Mouse (Mus musculus): Measurements from ENCODE around the gene Krtap4-16.
"Not testable (repeated sequence)": the region's sequence is repeated elsewhere in the genome, so short reads cannot be mapped to it uniquely, and the experiment has no call there.

Krtap4-16 gene

DNA sequence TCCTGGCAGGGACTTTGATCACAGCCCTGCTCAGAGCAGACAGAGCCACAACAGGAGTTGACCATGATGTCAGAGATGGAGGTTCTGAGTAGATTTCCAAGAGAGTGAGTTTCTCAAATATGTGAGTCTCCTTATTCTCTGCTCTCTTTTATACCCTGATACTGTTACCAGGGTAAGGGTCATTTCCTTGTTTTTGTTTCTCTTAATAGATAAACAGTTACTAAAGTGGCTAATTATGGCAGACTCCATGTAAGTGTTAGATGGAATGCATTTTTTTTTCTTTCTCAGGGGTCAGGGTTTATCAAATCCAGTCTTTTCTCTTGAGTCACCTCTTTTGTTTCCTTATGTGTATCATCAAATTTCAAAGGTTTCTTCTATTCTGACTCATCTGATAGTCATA lies at the start of gene Krtap4-16:
Gene Krtap4-16 (minus strand): TSS at position 101 of the 400 bp plus-strand sequence.
- no peak for DNase-seq

DNA sequence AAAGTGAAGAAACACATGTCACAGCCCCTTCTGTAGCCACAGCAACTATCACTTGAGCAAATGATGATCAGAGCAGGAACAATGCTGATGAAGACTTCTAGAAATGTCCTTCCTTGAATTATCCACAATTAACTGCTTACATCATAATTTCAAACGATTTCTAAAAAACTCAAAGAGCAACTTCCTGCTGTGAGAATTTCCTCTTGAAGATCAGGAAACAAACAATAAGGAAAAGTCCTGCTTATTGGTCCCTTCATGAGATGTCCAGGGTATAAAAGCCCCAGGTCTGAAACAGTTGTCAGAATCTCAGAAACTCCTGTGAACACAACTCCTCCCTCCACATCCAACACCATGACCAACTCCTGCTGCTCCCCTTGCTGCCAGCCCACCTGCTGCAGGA lies 27.5 kb upstream of the Krtap4-16 start, which contains the start of gene Gm11567:
Gene Gm11567 (plus strand): TSS at position 301 of the 400 bp plus-strand sequence.
- DNase-seq, result not testable (repeated sequence)

DNA sequence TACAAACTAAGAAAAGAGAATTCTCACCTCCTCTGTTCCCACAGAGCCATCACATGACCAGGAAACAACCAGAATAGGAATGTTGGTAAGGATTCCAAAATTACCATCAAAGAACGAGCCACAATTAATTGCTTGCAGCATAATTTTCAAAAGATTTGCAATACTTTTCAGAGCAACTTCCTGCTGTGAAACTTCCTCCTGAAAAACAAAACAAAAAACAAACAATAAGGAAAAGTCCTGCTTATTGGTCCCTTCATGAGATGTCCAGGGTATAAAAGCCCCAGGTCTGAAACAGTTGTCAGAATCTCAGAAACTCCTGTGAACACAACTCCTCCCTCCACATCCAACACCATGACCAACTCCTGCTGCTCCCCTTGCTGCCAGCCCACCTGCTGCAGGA lies 21.7 kb upstream of the Krtap4-16 start, which contains the start of gene Krtap9-1:
Gene Krtap9-1 (plus strand): TSS at position 301 of the 400 bp plus-strand sequence.
- DNase-seq, result not testable (repeated sequence)

DNA sequence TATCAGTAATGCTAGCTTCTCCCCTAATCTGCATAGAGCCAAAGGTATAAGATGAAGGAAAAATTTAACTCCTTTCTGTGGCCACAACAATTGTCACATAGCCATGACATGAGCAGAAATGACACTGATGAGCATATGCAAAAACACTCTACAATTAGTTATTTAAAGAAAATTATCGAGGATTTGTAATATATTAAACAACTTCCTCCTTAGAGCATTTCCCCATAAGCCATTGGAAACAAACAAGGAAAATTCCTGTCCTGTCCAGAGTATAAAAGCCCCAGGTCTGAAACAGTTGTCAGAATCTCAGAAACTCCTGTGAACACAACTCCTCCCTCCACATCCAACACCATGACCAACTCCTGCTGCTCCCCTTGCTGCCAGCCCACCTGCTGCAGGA lies 12.8 kb upstream of the Krtap4-16 start, which contains the start of gene Gm11559:
Gene Gm11559 (plus strand): TSS at position 301 of the 400 bp plus-strand sequence.
- DNase-seq, result not testable (repeated sequence)

DNA sequence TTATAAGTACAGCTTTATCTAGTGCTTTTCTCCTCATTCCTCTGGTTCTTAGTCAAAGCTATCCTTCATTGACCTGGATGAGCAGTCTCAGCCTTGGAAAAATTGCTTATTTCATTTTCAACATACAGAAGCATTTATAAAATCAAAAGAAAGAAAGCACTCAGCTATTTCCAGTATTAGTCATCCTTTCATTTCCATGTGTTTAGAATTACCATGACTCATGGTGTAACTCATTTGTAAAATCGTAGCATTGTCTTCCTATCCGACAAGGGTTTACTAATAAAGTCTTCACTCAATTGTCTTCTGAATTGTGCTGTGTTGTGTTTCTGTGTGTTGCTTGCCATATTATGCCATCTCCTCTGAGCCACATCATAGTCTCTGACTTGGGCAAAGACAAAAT lies 7.4 kb upstream of the Krtap4-16 start:
- no peak for DNase-seq

DNA sequence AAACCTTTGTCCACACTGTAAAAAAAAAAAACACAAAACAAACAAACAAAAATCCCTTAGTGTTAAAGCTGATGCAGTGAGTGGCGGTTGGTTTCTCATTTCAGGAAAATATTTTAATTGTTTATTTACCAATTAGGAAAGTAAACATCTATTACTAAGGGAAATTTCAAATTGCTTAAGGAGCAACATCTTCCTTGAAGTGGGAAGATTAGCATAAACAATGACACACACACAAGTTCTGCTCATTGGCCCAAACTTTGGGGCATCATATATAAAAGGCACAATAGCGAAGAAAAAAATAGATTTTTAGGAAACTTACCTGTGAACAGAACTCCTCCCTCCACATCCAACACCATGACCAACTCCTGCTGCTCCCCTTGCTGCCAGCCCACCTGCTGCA lies 6.2 kb upstream of the Krtap4-16 start, which contains the start of gene Gm11568:
Gene Gm11568 (plus strand): TSS at position 301 of the 400 bp plus-strand sequence.
- DNase-seq, result no peak

DNA sequence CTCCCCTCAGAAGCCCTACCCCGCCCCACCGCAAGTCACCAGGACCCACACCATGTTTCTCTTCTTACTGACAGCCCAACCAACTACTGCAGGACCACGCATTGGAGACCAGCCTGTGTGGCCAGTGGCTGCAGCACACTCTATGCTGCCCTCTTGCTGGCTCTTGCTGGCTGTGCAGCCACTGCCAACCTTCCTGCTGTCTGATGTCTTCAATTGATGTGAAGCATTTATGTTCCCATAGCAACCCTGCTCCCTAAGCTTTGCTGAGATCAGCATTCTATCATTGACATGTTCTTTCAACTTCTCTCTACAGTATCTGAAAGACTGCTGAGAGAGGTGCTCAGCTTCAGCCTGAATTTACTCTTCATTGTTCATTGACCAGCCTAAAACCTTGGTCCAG lies 2.7 kb upstream of the Krtap4-16 start:
- no peak for DNase-seq

DNA sequence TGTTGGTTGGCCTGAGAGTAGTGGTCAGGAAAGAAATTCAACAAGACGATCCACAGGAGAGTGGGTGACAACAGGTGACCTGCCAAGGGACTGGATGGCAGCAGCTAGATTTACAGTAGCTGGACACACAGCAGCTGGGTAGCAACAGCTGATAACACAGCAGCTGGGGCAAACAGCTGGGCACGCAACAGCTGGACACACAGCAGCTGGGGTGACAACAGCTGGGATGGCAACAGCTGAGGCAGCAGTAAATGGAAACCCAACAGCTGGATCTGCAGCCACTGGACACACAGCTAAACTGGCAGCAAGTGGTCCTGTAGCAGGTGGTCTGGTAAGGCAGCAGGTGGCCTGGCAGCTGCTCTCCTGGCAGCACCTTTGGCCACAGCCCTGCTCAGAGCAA lies 4.7 kb downstream of the Krtap4-16 start:
- no peak for DNase-seq

DNA sequence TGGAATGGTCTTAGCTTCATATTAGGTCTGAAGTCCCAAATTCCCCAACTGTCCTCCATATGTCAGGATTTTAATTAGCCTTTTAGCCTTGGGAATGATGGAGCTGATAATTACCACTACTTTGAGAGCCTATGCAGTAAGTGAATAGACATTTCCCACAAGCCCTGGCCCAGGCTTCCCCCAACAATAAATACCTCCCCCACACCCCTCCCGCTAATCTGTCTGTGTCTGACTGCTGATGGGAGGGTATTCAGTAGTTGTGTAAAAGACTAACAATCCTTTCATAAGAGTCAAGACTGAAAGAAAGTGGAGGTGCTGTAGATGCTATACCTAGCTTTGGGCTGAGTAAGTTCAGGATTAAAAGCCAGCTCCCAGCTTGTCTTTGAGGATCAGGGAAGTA lies 9.2 kb downstream of the Krtap4-16 start:
- no peak for DNase-seq

DNA sequence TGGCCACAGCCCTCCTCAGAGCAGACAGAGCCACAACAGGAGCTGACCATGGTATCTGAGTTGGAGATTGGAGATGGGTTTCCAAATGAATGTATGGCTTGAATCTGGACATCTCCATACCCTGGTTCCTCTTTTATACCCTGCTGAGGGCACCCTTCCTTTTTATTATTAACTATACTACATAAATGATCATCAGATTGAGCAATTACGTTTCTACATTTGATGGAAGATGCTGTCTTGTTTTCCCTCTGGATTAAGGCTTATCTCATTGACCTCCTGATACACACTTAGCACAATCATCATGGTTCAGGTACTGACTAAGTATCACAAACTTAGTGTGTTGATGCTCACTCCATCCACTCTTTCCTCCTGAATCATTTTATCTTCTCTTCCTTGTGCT lies 13.4 kb downstream of the Krtap4-16 start, which contains the start of gene 2300003K06Rik:
Gene 2300003K06Rik (minus strand): TSS at position 101 of the 400 bp plus-strand sequence.
- no peak for DNase-seq

DNA sequence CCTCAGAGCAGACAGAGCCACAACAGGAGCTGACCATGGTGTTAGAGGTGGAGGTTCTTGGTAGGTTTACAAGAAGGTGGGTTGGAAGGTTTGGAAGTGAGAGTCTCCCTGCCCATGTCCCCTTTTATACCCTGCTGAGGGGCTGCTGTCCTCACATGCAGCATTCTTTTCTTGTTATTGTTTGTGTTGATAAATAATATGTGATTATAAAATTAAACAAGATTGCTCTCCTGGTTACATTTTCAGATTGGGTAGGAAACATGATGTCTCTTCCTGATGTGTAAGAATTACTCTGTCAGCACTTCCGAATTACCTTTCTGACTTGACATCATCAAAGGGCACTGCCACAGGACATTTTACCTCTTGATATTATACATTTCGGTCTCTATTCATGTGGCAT lies 35.8 kb downstream of the Krtap4-16 start, which contains the start of gene Gm11564:
Gene Gm11564 (minus strand): TSS at position 101 of the 400 bp plus-strand sequence.
- not testable (repeated sequence) for DNase-seq

DNA sequence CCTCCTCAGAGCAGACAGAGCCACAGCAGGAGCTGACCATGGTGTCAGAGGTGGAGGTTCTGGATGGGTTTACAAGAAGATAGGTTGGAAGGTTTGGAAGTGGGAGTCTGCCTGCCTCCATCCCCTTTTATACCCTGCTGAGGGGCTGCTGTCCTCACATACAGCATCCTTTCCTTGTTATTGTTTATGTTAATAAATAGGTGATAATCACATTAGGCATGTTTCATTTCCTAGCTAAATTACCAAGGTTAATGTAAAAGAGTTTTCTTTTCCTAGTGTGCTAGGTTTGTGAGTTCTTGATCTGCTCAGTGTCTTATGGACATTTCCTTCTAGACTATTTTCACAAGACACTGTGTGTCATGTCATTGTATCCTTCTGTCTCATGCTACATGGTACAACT lies 41.6 kb downstream of the Krtap4-16 start, which contains the start of gene Krtap4-13:
Gene Krtap4-13 (minus strand): TSS at position 101 of the 400 bp plus-strand sequence.
- not testable (repeated sequence) for DNase-seq

DNA sequence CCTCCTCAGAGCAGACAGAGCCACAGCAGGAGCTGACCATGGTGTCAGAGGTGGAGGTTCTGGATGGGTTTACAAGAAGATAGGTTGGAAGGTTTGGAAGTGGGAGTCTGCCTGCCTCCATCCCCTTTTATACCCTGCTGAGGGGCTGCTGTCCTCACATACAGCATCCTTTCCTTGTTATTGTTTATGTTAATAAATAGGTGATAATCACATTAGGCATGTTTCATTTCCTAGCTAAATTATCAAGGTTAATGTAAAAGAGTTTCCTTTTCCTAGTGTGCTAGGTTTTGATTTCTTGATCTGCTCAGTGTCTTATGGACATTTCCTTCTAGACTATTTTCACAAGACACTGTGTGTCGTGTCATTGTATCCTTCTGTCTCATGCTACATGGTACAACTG lies 47.1 kb downstream of the Krtap4-16 start, which contains the start of gene Gm11554:
Gene Gm11554 (minus strand): TSS at position 101 of the 400 bp plus-strand sequence.
- not testable (repeated sequence) for DNase-seq

All from kidney, postnatal 14 days (tissue).